Mouse (Mus musculus): ENCODE results near the gene Ncs1.

Gene Ncs1

DNA sequence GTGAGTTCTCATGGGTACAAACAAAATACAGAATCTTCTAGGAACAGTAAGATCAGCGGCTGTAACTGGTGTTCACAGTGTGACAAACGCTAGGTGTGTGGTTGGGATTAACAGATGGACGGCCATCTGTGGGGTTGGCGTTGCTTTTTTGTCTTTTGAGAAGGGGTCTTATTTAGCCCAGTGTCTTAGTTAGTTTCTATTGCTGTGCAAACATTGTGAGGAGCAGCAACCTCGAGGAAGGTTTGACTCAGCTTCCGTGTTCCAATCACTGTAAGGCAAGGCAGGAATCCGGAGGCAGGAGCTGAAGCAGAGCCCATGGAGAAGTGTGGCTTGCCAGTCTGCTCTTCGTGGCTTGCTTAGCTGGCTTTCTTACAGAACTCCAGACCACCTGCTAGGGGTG lies 35.5 kb downstream of the Ncs1 start:
- DNase-seq (ENCODE audit: low spot score), result no peak

DNA sequence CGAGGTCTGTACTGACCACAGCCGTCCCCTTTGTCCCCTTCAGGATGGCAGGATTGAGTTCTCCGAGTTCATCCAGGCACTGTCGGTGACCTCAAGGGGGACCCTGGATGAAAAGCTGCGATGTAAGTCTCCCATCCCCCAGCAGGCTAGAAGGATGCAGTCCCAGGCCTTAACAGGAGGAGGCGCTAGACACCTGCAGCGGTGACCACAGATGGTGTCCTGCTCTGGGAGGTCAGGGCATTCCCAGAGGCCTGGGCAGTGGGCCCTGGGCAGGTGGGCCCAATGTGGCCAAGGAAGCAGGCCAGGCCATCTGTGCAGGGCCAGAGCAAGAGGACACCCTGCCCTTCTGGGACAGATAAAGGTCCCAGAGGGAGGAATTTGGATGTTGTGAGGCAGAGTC lies 36.6 kb downstream of the Ncs1 start:
- no peak for DNase-seq (ENCODE audit: low spot score)

DNA sequence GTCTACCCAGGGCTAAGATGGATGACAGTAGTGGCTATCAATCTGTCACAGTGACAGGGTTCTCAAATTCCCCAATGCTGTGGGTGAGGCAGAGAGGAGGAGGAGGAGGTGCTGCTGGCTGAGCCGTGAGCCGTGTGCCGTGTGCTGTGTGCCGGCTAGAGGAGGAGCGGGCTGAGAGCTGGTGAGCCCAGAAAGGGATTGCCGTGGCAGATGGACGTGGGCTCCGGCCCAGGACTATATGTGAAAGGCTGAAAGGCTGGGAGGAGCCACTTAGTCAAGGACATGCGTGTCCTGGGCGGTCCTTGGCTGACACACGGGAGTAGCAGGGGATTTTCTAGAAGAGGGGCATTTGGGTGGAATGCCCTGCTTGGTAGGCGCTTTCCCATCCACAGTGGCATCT lies 37.3 kb downstream of the Ncs1 start:
- no peak for DNase-seq (ENCODE audit: low spot score)

DNA sequence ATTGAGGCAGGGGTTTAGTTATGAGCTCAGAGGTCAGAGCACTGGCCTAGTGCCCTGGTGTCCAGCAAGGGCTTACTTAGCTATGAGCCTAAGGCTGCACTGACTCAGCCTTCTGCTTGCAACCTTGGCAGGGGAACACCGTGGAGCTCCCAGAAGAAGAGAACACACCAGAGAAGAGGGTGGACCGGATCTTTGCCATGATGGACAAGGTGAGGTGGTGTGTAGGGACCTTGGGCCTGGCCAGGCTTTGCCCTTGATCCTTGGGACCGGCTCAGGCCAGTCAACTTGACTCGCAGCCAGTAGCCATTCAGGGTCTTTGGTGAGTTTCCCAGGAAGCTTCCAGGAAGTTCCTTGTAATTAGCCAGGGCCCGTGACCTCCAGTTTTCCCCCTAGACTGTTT lies 38.9 kb downstream of the Ncs1 start:
- DNase-seq (ENCODE audit: low spot score), result no peak

DNA sequence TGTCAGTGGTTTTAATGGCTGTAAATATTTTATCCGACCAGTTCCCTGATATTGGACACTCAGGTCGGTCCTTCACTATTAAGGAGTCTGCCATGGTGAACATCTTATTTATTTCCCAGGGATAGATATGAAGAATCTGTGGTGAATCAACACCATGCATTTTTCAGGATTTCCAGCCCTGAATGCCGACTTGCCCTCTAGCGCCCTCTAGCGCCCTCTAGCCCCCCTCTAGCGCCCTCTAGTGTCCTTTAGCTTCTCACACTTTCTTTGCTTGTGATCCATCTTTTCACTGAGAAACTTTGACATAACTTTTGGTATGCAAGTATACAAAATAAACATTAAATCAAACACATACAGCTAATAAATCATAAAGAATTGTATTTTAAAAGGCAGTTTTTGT lies 45.8 kb downstream of the Ncs1 start:
- DNase-seq (ENCODE audit: low spot score), result peak; percentile 57

DNA sequence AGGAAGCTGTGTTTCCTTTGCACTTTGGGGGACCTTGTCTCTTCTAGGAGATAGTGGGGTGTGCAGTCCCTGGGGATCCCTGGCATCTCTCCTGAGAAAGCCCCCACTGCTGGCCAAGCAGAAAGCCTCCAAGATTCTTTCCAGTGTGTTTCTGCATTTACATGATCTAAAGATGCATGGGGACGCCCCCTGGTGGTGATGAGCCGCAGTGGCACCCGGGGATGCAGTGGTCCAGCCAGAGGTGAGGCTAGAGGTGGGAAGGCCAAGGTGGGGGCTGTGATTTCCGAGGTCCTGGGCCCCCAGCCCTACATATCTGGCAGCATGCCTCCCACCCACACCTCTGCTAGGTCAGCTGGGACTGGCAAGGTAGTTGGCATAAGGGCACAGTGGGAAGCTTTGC lies 49.4 kb downstream of the Ncs1 start:
- peak; percentile 63 for DNase-seq (ENCODE audit: low spot score)

DNA sequence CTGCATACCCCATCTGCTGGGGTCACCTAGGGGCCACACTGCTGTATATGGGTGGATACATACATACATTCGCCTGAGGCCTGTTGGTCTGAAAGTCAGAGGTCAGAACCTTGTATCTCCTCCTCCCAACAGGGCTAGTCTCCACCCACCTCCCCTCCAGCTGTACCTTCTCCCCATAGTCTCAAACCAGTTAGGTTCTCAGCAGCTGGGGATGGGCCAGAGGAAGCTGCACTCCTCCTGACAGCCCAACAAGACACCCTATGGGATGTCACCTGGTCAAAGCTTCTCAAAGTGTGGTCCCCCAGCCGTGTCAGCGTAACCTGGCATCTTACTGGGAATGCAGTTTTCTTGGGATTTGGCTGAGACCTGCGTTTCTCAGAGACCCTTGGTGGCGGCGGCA lies 50.8 kb downstream of the Ncs1 start:
- no peak for DNase-seq (ENCODE audit: low spot score)

DNA sequence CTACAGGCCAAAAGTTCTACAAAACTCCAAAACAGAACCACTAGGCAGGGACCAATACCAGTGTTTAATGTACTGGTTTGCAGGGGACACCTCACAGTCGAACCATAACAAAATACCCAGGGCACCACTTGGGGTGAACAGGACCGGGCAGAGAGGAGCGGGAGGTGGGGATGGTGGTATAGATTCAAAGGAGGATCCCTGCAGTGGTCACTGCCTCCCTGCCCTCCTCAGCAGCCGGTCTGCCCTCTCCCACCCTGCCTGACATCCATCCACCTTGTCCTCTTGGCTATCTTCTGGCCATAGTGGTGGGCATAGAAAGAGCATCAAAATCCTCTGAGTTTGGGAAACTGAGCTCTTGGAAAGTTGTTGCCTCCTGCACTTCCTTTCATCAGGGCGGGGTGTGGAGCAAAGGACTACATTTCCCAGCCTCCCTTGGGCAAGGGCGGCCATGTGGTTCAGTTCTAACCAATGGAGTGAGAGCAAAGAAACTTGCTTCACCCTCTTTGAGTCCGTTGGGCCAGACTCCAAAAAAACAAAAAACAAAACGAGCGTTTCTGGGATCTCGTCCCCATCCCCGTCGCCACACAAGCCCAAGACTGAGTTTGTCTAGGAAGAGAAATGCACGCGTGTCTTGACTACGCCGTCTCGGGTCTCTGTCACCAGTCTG lies 52.1 kb downstream of the Ncs1 start:
- peak; percentile 74 for DNase-seq (ENCODE audit: low spot score)

DNA sequence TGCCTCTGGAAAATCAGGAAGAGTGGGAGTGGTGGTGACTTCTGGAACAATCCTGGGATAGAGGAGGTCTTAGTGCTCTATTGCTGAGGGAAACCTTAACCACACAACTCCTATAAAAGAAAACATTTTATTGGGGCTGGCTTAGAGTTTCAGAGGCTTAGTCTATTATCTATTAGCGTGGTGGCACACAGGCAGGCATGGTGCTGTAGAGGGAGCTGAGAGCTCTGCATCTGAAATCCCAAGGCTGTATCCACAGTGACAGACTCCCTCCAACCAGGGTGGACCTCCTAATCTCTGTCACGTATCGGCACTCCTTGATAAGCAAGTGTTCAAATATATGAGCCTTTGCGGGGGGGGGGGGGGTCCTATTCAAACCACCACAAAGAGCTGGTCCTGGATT lies 53.2 kb downstream of the Ncs1 start:
- peak; percentile 41 for DNase-seq (ENCODE audit: low spot score)

DNA sequence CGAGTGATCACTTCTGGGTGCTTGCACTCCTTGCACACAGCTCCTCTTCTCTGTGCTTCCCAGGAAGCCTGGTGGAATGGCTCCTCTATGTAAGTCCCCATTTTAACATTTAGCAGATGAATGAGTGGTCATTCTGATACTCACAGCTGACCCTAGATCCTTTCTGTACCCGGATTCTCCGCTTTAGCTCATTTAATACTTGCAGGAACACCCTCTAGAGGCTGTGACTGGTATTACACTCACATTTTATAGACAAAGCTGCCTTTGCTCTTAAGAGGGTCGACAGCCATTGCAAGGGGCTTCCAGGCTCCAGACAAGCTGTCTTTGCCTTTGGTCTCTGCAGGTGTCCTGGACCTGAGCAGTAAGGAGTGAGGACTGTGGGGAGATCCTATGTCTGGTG lies 53.6 kb downstream of the Ncs1 start:
- DNase-seq (ENCODE audit: low spot score), result peak; percentile 82

DNA sequence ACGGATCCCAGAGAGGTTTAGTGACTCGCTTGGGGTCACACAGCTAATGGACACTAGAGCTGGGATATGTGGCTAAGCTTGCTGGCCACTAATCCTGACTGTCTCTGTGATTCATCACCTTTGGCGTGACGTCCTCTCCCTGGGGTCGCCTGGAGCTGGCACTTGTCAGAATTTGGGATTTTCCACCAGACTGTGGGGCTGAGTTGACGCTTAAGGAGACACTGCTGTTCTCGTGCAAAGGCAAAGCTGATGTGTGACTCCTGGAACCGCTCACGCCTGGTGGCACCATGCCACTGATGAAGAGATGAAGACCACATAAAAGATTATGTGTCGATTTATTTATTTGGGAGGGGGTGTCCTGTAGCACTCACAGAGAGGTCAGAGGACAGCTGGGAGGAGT lies 54.4 kb downstream of the Ncs1 start:
- DNase-seq (ENCODE audit: low spot score), result peak; percentile 55

DNA sequence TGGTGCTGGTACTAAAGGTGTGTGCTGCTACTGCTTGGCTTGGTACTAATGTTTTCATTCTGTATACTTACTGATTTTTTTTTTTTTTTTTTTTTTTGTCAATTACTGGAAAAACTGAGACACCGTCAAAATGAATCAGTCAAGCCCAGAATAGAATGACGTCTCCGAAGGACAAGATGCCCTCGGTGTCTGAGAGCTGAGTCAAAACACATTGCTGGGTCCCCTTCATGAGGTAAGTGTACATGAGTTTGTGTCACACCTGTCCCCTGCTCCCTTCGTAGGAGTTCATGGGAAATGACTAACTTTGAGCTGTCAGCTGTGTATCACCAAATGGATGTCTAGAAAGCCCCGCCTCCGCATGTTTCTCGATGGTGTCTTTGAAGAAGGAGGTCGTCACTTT lies 57.6 kb downstream of the Ncs1 start:
- no peak for DNase-seq (ENCODE audit: low spot score)

DNA sequence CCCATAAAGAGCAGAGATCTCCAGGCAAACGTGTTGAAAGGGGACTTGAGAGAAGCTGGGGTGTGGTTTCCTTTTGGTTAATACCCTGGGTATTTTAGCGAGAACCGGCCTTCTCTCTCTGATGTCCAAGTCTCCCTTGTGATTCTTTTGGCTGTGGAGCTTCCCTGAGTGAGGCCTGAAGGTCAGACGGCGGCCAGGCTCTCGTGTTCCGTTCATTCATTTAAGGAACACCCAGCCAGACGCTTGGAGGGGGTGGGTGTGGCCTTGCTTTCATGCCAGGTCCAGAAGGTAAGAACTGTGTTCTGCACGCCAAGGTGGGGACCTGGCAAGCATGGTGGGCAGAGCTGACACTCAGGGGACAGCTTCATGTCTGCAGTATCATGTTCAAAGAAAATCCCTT lies 58.6 kb downstream of the Ncs1 start:
- DNase-seq (ENCODE audit: low spot score), result no peak

DNA sequence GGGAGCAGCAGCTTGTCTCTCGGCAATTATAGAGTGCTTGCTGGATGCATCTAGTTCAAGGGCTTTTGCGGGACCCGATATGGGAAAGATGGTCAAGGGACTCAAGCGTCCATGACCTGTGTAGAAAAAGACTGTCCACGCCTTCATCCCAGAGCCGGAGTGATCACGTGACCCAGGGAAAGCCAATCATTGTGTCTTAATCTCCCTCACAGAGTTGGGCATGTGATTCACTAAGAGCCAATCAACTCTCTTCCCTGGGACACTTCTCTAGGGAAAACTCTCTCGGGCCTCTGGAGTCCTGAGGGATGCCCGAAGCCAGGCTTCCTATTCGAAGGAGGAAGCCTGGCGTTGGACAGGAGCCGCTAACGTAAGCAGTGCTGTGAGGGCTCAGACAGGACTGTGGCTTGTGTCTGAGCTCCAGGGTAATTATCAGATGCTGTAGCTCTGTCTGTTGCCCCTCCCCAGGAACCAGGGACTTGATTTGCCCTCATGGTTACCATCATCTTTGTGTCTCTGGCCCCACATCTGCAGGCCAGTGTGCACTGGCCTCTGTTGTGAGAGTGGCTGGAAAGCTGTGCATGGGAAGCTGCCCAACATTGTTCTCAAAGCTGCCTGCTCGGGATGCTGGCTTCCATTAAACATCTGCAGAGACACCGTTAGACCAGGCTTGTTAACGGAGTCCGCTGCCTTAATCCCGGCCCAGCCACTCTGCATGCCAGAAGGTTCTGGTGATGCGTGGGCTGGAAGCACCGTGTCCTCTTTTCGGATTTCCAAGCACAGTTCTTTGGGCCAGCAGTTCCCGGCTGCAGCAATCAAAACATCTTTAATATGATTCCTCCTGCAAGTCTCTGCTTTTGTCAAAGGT lies 59.4 kb downstream of the Ncs1 start:
- DNase-seq (ENCODE audit: low spot score), result peak; percentile 96

DNA sequence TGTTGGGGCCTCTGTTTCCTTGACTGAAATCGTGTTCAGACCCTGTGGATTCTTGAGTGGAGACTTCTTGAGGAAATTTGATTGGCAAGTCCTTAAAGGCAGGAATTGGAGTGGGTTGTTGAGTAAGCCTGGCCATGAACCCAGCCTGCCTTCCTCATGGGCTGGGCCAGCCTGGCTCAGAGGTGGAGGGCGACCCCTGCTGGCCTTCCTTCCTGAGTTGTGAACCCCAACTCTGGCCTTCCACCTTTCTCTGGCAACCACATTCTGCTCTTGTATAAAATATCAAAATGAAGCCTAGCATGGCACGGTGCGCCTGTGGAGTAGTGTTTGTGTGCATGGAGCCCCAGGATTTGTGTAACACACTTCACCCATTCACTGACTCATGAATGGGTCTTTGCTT lies 60.1 kb downstream of the Ncs1 start:
- DNase-seq (ENCODE audit: low spot score), result peak; percentile 66

DNA sequence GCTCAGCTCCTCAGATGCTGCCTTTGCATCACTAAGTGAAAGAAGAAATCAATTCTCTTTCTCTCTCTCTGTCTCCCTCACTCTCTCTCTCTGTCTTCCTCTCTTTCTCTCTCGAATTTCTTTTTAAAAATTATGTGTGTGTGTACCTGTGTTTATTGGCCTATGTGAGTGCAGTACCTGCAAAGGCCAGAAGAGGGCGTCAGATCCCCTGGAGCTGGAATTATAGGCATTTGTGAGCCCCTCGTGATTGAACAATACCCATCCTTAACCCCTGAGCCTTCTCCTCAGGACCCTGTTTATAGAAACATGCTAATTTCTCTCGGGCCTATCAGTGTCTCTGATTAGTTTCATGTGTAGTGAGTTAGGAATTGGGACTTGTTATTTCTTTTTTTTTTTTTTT lies 62.6 kb downstream of the Ncs1 start:
- DNase-seq (ENCODE audit: low spot score), result no peak

DNA sequence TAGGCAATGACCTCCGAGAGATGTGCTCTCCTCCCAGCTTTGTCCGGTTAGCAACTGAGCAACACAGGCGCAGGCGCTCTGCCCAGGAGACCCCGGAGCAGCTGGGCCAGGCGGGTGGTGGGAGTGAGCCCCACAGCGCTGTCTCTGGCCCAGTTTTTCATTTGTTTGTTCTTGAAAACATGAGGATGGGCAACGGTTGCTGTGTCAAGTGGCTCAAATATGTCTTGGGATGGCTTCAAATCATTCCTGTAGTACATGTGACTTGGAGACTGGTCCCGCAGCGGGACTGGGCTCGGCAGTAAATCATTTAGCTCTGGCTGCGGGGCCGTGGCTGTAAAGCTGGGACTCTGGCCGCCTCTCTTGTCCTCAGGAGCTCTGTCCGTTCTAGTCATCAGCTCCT lies 63.9 kb downstream of the Ncs1 start:
- DNase-seq (ENCODE audit: low spot score), result no peak

DNA sequence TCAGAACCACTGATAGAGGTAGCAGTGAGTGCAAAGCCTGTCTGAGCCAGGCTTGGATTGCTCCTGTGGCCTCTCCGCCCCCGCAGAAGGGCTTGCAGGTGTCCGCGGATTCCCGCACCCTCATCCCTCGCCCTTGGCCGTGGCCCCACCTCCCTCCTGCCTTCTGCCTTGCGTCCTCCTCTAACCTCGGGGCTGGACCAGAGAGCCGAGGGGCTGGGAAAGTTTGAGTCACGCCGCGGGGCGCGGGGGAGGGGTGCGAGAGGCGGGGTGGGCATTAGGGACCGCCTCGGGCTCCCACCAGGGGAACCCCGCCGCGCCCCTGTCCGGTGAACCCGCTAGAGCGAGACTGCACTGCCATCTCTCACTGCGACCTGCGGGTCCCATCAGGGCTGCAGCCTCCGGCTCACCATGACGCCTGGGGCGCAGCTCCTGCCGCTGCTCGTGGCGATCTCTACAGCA lies 68.4 kb downstream of the Ncs1 start, which contains the start of gene Hmcn2:
TSS of gene Hmcn2 (plus strand) at position 409 of the 459 bp plus-strand sequence.
- no peak for DNase-seq (ENCODE audit: low spot score)

DNA sequence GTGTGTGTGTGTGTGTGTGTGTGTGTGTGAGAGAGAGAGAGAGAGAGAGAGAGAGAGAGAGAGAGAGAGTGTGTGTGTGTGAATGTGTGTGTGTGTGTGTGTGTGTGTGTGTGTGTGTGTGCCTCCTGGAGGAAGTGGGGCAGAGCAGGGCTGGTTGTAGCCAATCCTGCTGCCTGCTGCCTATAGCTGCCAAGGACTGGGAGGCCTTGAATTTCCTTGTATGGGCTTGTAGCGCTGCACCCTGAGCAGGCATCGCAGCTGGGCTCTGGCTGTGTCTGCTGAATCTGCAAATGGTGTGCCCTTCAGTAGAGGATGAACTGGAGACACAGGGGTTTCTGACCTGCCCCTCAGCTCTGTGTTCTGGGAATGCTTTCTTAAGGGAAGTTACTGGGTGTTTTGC lies 72.5 kb downstream of the Ncs1 start:
- no peak for DNase-seq (ENCODE audit: low spot score)

DNA sequence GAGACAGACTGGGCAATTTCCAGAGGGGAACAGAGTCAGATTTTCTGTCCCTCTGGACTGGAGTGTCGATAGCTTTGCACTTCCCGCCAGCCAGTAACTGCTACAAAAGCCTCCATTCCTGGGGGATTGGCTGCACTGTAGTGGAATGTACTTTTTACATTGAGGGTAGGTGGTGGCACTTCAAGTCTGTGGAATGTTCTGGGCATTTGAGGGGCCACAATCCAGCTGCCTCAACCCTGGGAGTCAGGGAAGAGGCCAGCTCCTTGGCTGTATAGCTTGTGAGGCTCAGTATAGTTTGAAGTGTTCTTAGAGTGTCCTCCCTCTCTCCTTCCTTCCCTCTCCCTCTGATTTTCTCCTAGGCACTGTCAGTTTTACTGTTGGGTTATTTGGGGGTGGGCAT lies 73.6 kb downstream of the Ncs1 start:
- DNase-seq (ENCODE audit: low spot score), result no peak

DNA sequence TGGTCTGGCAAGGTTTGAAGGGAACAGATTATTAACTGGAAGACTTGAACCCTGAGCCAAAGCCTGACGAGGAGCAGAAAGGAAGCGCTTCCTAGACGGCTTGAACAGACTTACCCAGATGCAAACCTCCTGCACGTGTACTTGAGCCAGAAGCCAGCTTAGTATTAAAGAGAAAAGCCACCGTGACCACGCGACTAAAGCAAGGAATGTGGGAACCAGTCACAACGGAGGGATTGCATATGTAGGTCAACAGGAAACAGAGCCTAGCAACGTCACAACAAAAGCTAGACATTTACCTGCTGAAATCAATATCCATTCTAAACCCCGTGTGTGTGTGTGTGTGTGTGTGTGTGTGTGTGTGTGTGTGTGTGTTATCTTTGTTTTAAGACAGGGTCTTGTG lies 81.6 kb downstream of the Ncs1 start:
- no peak for DNase-seq (ENCODE audit: low spot score)

DNA sequence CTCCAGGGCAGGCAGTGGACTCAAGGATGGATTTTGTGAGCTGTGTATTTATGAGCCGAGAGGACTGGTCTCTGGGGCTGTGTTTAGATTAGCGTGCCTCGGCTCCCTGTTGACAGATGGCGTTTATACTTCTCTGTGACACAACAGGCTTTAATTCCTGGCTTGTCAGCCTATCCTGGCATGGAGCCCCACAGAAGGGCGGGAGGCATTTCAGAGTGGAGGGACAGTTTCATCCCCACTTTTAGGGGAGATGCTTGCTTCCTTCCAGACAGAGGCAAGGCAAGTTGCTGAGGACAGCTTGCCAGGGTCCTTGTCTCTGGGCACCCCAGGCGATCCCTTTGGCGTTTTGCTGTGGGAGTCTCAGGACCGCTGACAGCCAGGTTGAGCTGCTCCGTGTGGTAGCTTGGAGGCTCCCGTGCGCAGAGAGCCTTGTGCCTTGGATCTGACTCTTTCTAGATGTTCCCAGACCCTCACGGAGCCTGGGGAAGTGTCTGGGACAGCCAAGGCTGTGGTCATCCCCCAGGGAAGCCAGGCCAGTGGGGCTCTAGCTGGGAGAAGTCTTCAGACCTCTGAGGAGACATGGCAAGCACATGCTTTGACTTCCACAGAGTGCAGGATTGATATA lies 92.2 kb downstream of the Ncs1 start:
- no peak for DNase-seq (ENCODE audit: low spot score)

DNA sequence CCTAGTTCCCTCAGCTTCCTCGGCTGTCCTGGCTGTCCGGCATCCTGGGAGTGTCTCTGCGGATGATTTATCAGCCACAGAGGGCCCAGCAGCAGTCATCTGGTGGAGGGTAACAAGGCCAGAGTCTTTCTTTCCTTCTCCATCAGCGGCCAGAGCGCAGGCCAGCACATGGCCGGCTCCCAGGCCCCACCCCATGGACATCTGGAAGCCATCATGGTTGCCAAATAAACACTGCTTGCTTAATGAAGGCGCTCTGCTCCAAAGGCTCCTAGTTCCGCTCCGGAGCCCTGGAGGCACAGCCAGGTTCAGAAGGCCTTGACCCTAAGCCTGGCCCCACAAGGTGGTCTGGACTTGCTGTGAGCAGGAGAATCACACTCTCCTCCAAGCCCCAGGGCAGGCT lies 94.2 kb downstream of the Ncs1 start:
- DNase-seq (ENCODE audit: low spot score), result peak; percentile 87

Measured in MN1 (cell line).